Mouse (Mus musculus) right cerebral cortex, postnatal 10 days (tissue): ENCODE results near the gene Cd81.

Experiments
- DNase-seq, 2 experiments: peaks; one replicate each; pipeline ENCODE4 v3.0.0; 2021; ENCODE audit warnings: low spot score in 2 of 2

Cd81 gene

DNA sequence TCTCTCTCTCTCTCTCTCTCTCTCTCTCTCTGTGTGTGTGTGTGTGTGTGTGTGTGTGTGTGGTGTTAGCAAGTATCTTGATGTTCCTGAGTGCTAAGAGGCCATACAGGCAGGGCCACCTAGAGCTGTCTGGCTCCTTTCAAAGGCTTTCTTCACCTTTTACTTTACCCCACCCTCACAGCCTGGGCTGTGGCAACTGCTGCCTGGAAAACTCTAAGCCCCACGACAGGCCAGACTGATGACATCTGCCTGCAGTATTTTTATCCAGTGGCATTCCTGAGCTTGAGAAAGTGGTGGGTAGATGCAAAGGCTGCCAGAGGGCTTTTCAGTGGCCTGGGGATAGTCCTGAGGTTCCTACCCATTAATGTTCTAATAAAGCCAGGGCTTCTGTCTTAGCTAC is 59.9 kb downstream of the Cd81 start:
- DNase-seq, result no peak

DNA sequence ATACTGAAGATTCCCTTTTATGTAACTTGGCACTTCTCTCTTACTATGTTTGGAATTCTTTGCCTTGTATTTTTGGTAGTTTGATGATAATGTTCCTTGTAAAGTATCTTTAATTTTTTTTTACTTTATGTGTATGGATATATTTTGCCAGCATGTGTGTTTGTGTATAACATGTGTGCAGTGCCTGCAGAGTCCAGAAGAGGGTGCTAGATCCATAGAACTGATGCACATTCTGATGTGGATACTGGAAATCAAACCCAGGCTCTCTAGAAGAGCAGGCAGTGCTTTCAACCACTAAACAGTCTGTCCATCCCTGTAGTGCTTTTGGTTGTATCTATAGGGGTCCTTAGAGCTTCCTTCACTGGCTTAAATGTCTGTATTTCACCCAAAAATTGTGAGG is 62.2 kb downstream of the Cd81 start:
- DNase-seq, result no peak

DNA sequence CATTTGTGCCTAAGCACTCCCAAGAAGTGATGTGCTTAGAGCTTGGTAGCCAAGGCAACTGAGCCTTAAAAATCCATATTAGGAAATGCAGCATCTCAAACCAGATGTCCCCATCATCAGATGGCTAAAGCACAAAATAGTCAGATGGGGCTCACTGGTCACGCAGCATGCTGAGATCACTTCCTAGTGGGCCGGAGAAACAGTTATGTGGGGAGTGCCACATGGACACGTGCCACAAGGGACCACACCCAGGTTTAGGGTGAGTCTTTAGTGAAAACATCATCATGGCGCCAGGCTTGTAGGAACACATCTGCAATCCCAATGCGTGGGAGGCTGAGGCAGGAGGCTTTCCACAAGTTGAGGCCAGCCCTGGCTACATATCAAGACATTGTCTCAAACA is 64.0 kb downstream of the Cd81 start:
- no peak for DNase-seq
